Mouse (Mus musculus) spleen, postnatal 10 days (tissue): ENCODE results near the gene Slc41a3.

Source experiments
- DNase-seq, 2 experiments: peaks; one replicate each; pipeline ENCODE4 v3.0.0; 2021 to 2022; ENCODE audit warnings: low spot score in 2 of 2

The Slc41a3 gene

DNA sequence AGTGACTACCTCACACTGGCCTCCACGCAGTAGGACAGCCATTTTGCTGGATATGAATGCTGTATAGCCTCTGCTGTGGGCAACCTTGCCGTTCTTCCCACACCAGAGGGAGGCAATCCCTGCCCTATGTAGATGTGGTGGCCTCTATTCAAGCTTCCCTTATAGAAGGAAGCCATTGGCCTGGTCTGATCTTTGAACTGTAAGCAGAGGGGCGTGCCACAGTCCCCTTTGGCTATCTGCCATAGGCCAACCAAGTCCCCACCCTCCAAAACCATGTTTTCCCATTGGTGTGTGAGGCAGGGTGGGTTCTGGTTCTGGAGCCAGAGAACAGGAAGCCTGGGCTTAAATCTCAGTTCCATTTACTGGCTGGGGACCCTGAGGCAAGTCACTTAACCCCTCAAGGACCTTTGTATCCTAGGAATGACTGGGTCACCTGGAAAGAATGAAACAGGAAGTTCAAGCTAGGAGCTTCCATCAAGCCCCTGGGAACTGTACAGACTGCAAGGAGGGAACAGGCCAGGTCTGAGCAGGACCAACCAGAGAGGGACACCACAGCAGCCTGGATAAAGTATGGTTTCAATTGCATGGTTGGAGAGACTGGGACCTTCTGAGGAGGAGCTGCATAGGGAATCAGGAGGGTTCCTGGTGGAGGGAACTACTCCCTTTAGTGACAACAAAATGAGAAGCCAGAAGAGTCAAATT, 79.5 kb downstream of the Slc41a3 start:
- DNase-seq, result no peak

DNA sequence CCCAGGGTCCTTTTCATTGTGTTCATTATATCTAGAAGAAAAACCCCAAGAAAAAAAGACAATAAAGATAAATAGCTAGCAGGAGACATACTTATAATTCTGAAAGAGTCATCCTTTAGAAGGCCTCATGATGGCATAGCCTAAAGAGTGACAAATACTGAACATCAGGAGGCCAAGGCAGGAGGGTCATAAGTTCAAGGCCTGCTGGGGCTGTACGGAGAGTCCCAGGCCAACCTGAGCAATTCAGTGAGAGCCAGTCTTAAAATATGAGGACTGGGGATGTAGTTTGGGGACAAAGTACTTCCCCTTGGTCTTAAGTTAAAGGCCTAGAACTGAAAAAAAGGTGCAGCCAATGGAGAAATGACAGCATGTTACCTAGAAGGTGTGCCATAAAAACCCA, 82.3 kb downstream of the Slc41a3 start:
- no peak for DNase-seq

DNA sequence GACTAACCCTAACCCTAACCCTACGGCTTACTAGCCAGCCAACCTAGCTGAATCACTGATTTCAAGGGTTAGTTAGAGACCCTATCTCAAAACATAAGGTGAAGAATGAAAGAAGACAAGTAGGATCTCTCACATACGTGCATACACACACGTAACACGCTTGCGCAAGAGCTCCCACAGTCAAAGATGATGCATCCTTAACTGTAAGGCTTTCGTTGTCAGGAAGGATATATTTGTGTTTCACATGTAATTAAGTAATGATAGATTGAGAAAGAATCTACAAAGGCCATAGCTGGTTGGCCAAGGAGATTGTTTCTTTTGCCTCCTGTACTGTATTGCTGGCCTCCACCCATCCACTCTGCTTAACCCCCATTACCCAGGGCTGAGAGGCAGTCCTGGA, 83.5 kb downstream of the Slc41a3 start:
- DNase-seq, result no peak

DNA sequence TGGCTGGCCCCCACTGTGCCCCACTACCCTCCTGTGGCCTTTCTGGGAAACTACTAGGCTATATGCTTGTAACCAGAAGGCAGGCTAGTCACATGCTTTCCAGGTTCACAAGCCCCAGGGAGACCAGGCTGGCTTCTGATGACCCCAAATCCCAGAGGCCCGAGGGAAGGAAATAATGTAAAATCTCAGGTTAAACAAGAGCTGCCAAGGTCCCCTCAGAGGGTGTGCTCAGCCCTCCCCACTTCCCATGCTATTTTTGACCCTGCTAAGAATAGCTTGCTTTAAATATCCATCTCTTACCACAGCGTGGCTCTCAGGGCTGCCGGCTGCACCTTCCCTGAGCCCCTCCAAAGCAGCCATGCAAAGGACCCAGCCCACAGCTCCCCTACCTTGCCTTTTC, 84.2 kb downstream of the Slc41a3 start:
- no peak for DNase-seq

DNA sequence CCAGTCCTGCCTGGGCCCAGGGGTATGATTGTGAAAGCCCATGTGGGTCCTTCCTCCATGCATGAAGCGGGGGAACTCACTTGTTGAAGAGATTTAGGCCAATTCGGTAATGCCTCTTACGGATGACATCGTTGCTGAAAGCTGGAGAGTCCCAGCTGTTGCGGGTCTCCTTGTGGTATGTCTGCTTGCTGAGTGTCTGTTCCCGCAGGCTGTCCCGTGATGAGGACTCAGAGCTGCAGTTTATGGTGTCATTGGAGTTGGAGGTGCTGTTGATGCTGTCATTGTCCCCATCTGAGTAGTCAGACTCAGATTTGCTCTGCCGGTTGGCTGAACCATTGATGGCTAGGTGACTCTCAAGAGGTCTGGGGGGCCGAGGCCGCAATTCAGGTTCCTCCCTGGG, 85.0 kb downstream of the Slc41a3 start:
- no peak for DNase-seq

DNA sequence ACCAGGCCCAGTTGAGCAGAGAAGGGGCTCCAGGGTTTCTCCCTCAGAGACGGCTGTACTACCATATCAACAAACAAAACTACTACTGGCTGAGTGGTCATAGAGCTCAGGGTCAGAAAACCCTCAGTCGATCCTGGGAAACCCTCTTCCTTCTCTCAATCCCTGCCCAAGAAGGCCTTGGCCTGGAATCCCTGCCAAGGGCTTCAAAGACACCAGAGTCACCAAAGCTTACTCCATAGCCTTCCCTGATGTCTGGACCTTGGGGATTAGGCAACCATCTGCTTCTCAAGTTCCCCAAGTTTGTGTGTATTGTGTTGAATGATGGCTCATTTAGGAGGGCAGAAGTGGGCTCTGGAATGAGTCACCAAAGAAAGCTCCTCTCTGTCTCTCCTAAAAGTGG, 87.4 kb downstream of the Slc41a3 start:
- DNase-seq, result no peak

DNA sequence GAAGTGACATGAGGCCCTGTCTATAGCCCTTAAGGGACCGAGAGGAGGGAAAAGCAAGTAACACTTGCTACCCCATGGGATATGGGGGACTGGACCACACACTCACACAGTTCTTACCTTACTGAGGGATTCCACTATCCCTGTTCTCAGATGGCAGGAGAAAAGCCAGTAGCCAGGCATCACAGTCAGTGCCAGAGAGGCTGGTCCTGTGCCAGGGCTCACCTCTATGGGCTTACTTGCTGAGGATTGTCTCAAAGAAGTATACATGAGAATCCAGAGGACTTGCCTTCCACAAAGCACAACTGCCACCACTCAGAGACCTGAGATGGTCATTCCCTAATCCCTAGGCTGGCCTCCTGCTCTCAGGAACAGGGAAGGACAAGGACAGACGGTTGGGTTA, 87.9 kb downstream of the Slc41a3 start:
- no peak for DNase-seq

DNA sequence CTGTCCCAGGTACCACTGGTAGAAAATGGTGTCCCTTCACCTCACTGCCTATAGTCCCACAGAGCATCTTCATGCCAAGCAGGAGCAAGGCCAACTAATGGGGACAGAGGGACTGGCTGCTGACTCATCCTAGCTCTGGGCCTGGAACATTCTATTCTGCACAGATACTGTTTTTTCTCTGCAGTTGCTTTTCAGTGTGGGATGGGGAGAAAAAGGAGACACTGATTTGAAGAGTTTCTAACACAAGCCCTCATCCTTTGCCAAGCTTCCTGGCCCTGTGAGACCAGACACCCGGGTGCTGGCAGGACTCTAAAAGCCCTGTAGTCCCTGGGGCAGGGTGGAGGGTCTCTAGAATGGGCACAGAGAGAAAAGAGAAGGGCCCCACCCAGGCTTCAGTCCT, 91.2 kb downstream of the Slc41a3 start:
- no peak for DNase-seq
